Comparison of ENCODE assay signal across 8 mouse cellular contexts in genomic region chr7:126975493-126975892, GRCm38 (mm10). TPM values are rescaled to one million over a fixed set of nuclear protein-coding genes. Genes with fewer than 3 reads are reported as not detected.
DNase-seq lines count a peak whose midpoint lies in the region; ATAC-seq and TF ChIP-seq lines count a peak whose summit lies in the region.

No protein-coding gene starts in this region.

- H3K27ac ChIP-seq in kidney, adult 2 months (ENCODE audit: insufficient read depth, low read depth, low read length), result peak overlapping the region; percentile 33; the same call in 1 of the 2 replicates
- peak overlapping the region; percentile 64 for H3K27ac ChIP-seq in brown adipose tissue, adult 24 weeks (replicated peaks; ENCODE audit: low read depth, low read length)
- H3K27ac ChIP-seq in lung, postnatal 0 days (ENCODE audit: low read length), result peak overlapping the region; percentile 48; the same call in 1 of the 2 replicates
- peak overlapping the region; percentile 97 for H3K27ac ChIP-seq in stomach, embryonic 16.5 days (ENCODE audit: low read length)

- no peak for TF ChIP-seq EP300 in lung, postnatal 0 days (IDR thresholded peaks at IDR 0.05)

- peaks cover 4% of the 10 kb centered on the region for H3K4me1 ChIP-seq in kidney, adult 2 months (ENCODE audit: control insufficient read depth, insufficient read depth, low read length)
- peaks cover 19% of the 10 kb centered on the region for H3K4me1 ChIP-seq in brown adipose tissue, adult 24 weeks (ENCODE audit: control insufficient read depth, insufficient read depth, insufficient read length, low read length)
- peaks cover 5% of the 10 kb centered on the region for H3K4me1 ChIP-seq in lung, postnatal 0 days (ENCODE audit: insufficient read depth, low read depth, low read length)
- H3K4me1 ChIP-seq in stomach, embryonic 16.5 days (ENCODE audit: control insufficient read depth, insufficient read depth, low read length), result no peaks in the 10 kb centered on the region

- TF ChIP-seq POLR2A in kidney, adult 2 months (IDR thresholded peaks at IDR 0.05; ENCODE audit: low read depth, low read length), result no peak

- ATAC-seq in lung, postnatal 0 days, result no peak
- ATAC-seq in stomach, embryonic 16.5 days (ENCODE audit: insufficient read depth, low FRiP score), result no peak

- intact Hi-C loops in left cerebral cortex, postnatal 10 days (cut with DNase I), result loop anchor here (5.0 kb wide), 1 partner anchor 42 kb away; the partner anchor contains the start of genes Pagr1a and Pagr1b

- no peaks in the 10 kb centered on the region; the same call in none of the 2 replicates for H3K36me3 ChIP-seq in kidney, adult 2 months (ENCODE audit: control insufficient read depth, insufficient read depth, low read length)
- peaks cover 7% of the 10 kb centered on the region for H3K36me3 ChIP-seq in lung, postnatal 0 days (ENCODE audit: insufficient read depth, low read length)
- peaks cover 8% of the 10 kb centered on the region; the same call in 1 of the 2 replicates for H3K36me3 ChIP-seq in stomach, embryonic 16.5 days (ENCODE audit: control insufficient read depth, insufficient read depth, low read length)

- peak overlapping the region; percentile 32 for H3K4me3 ChIP-seq in kidney, adult 2 months (ENCODE audit: insufficient read depth, low read depth, low read length)
- peak overlapping the region; percentile 98 for H3K4me3 ChIP-seq in brown adipose tissue, adult 24 weeks (ENCODE audit: insufficient read depth, low read depth, low read length)
- H3K4me3 ChIP-seq in lung, postnatal 0 days (ENCODE audit: low read depth, low read length), result peak overlapping the region; percentile 99; the same call in 1 of the 2 replicates
- peak overlapping the region; percentile 98 for H3K4me3 ChIP-seq in stomach, embryonic 16.5 days (replicated peaks; ENCODE audit: low read length)

- WGBS in kidney, adult 2 months, result 9% methylated on average over 8 of the region's 8 CpGs
- 13% methylated on average over 8 of the region's 8 CpGs for WGBS in lung, postnatal 0 days
- whole genome bisulfite sequencing in stomach, embryonic 16.5 days, result 11% methylated on average over 8 of the region's 8 CpGs

- no peaks in the 10 kb centered on the region for H3K9me3 ChIP-seq in lung, postnatal 0 days (ENCODE audit: low read length)
- no peaks in the 10 kb centered on the region for H3K9me3 ChIP-seq in stomach, embryonic 16.5 days (replicated peaks; ENCODE audit: control insufficient read depth, low read length)

- peak overlapping the region; percentile 83 for H3K4me2 ChIP-seq in lung, postnatal 0 days (replicated peaks; ENCODE audit: low read depth, low read length)
- peak overlapping the region; percentile 74 for H3K4me2 ChIP-seq in stomach, embryonic 16.5 days (ENCODE audit: low read depth, low read length)

- no peak for TF ChIP-seq CTCF in kidney, adult 2 months (conservative IDR thresholded peaks at IDR 0.05; ENCODE audit: insufficient read depth, insufficient read length, low read depth, low read length)
- no peak for TF ChIP-seq CTCF in lung, postnatal 0 days (IDR thresholded peaks at IDR 0.05)

- no peak for DNase-seq in kidney, adult 2 months
- DNase-seq in kidney, adult 9 months, result no peak
- peak; percentile 19 for DNase-seq in heart, postnatal 4 days
- DNase-seq in lung, postnatal 0 days (ENCODE audit: low spot score), result peak; percentile 33
- no peak for DNase-seq in left cerebral cortex, postnatal 10 days (ENCODE audit: extremely low spot score in 1 of 2, low spot score in 2 of 2)
- no peak for DNase-seq in layer of hippocampus, adult 18-20 months (ENCODE audit: low spot score in 2 of 2)

- H3K27me3 ChIP-seq in kidney, adult 2 months (replicated peaks; ENCODE audit: control insufficient read depth, insufficient read depth, low read length), result no peaks in the 10 kb centered on the region
- no peaks in the 10 kb centered on the region for H3K27me3 ChIP-seq in lung, postnatal 0 days (replicated peaks; ENCODE audit: insufficient read depth, low read length)
- H3K27me3 ChIP-seq in stomach, embryonic 16.5 days (ENCODE audit: control insufficient read depth, insufficient read depth, low read length), result no peaks in the 10 kb centered on the region

- no peak overlapping the region for H3K9ac ChIP-seq in lung, postnatal 0 days (replicated peaks; ENCODE audit: low read depth)
- peak overlapping the region; percentile 98 for H3K9ac ChIP-seq in stomach, embryonic 16.5 days (ENCODE audit: low read length)

RNA-seq across cellular contexts. Expression of gene Cdipt, which starts 0.2 kb away (rescaled TPM):
- 237 and 284 TPM in 2 replicates for polyA plus RNA-seq in kidney, adult 2 months (2012; rRNA removed)
- 33.4 and 41.3 TPM in 2 replicates for polyA plus RNA-seq in brown adipose tissue, adult 24 weeks (2012; ENCODE audit: insufficient read depth, insufficient read length, missing spikeins)
- 10 to 100 TPM; 69.2 to 72.1 TPM for total RNA-seq in heart, postnatal 4 days (2021)
- 164 and 173 TPM in 2 replicates for polyA plus RNA-seq in lung, postnatal 0 days (2015; fragmentation: Nextera tagmentation; extraction: Ambion mirVana)
- 110 and 125 TPM in 2 replicates for polyA plus RNA-seq in stomach, embryonic 16.5 days (2015; fragmentation: Nextera tagmentation; extraction: Ambion mirVana)
- total RNA-seq in left cerebral cortex, postnatal 10 days (2021), result 100 to 1,000 TPM; 163 to 166 TPM
- total RNA-seq in layer of hippocampus, adult 18-20 months (2021), result 100 to 1,000 TPM; 164 to 166 TPM

RNA-seq across cellular contexts. Expression of gene Cdiptos, which starts 0.4 kb away (rescaled TPM):
- 0.74 and 1.1 TPM in 2 replicates for polyA plus RNA-seq in kidney, adult 2 months (2012; rRNA removed)
- 2.0 and 2.3 TPM in 2 replicates for polyA plus RNA-seq in brown adipose tissue, adult 24 weeks (2012; ENCODE audit: insufficient read depth, insufficient read length, missing spikeins)
- under 1 TPM; 0.24 to 0.29 TPM for total RNA-seq in heart, postnatal 4 days (2021)
- 3.0 and 3.3 TPM in 2 replicates for polyA plus RNA-seq in lung, postnatal 0 days (2015; fragmentation: Nextera tagmentation; extraction: Ambion mirVana)
- 1.5 and 2.1 TPM in 2 replicates for polyA plus RNA-seq in stomach, embryonic 16.5 days (2015; fragmentation: Nextera tagmentation; extraction: Ambion mirVana)
- under 1 TPM in 1 of 2 experiments, not detected in 1; 0.17 TPM for total RNA-seq in left cerebral cortex, postnatal 10 days (2021)
- total RNA-seq in layer of hippocampus, adult 18-20 months (2021), result not detected

RNA-seq across cellular contexts. Expression of gene Sez6l2, which starts 25.1 kb away (rescaled TPM):
- polyA plus RNA-seq in kidney, adult 2 months (2012; rRNA removed), result 1.2 and 1.4 TPM in 2 replicates
- polyA plus RNA-seq in brown adipose tissue, adult 24 weeks (2012; ENCODE audit: insufficient read depth, insufficient read length, missing spikeins), result 0.71 and 0.75 TPM in 2 replicates
- total RNA-seq in heart, postnatal 4 days (2021), result 10 to 100 TPM; 18.6 to 21.2 TPM
- 1.7 and 3.0 TPM in 2 replicates for polyA plus RNA-seq in lung, postnatal 0 days (2015; fragmentation: Nextera tagmentation; extraction: Ambion mirVana)
- polyA plus RNA-seq in stomach, embryonic 16.5 days (2015; fragmentation: Nextera tagmentation; extraction: Ambion mirVana), result 1.3 and 1.9 TPM in 2 replicates
- total RNA-seq in left cerebral cortex, postnatal 10 days (2021), result 100 to 1,000 TPM; 306 to 312 TPM
- total RNA-seq in layer of hippocampus, adult 18-20 months (2021), result 100 to 1,000 TPM; 475 to 503 TPM

RNA-seq across cellular contexts. Expression of gene Asphd1, which starts 26.1 kb away (rescaled TPM):
- polyA plus RNA-seq in kidney, adult 2 months (2012; rRNA removed), result 0.19 TPM in 1 of 2 replicates, not detected in the other
- polyA plus RNA-seq in brown adipose tissue, adult 24 weeks (2012; ENCODE audit: insufficient read depth, insufficient read length, missing spikeins), result not detected in 2 replicates
- under 1 TPM in 1 of 2 experiments, not detected in 1; 0.36 TPM for total RNA-seq in heart, postnatal 4 days (2021)
- not detected in 2 replicates for polyA plus RNA-seq in lung, postnatal 0 days (2015; fragmentation: Nextera tagmentation; extraction: Ambion mirVana)
- 0.18 and 0.45 TPM in 2 replicates for polyA plus RNA-seq in stomach, embryonic 16.5 days (2015; fragmentation: Nextera tagmentation; extraction: Ambion mirVana)
- 10 to 100 TPM; 49.0 to 58.8 TPM for total RNA-seq in left cerebral cortex, postnatal 10 days (2021)
- total RNA-seq in layer of hippocampus, adult 18-20 months (2021), result 10 to 100 TPM; 33.3 to 33.7 TPM

RNA-seq across cellular contexts. Expression of gene Mvp, which starts 38.9 kb away (rescaled TPM):
- polyA plus RNA-seq in kidney, adult 2 months (2012; rRNA removed), result 56.9 and 66.9 TPM in 2 replicates
- 27.9 and 52.7 TPM in 2 replicates for polyA plus RNA-seq in brown adipose tissue, adult 24 weeks (2012; ENCODE audit: insufficient read depth, insufficient read length, missing spikeins)
- total RNA-seq in heart, postnatal 4 days (2021), result 10 to 100 TPM; 27.2 to 28.4 TPM
- 44.6 and 50.3 TPM in 2 replicates for polyA plus RNA-seq in lung, postnatal 0 days (2015; fragmentation: Nextera tagmentation; extraction: Ambion mirVana)
- 28.0 and 28.3 TPM in 2 replicates for polyA plus RNA-seq in stomach, embryonic 16.5 days (2015; fragmentation: Nextera tagmentation; extraction: Ambion mirVana)
- total RNA-seq in left cerebral cortex, postnatal 10 days (2021), result 1 to 10 TPM; 4.4 to 4.5 TPM
- total RNA-seq in layer of hippocampus, adult 18-20 months (2021), result 10 to 100 TPM in 1 of 2 experiments, 1 to 10 TPM in 1; 8.5 to 10.0 TPM

Comparison
In these comparisons a context has a peak if more than half of its experiments do, and no peak if none do; other contexts are left out.
1. DNase-seq: peak in heart, postnatal 4 days (single experiment) and lung, postnatal 0 days (single experiment); none in kidney, adult 2 months (single experiment), kidney, adult 9 months (single experiment), left cerebral cortex, postnatal 10 days (0 of 2) and layer of hippocampus, adult 18-20 months (0 of 2).
2. H3K27ac ChIP-seq: peak in every context shown above with its lines; median percentile 97 in stomach, embryonic 16.5 days; 64 in brown adipose tissue, adult 24 weeks; 48 in lung, postnatal 0 days; 33 in kidney, adult 2 months.
3. H3K4me3 ChIP-seq: peak in every context shown above with its lines; median percentile 99 in lung, postnatal 0 days; 98 in brown adipose tissue, adult 24 weeks; 98 in stomach, embryonic 16.5 days; 32 in kidney, adult 2 months.